Comparison of ENCODE assay signal across 16 mouse cellular contexts in the genomic region with DNA sequence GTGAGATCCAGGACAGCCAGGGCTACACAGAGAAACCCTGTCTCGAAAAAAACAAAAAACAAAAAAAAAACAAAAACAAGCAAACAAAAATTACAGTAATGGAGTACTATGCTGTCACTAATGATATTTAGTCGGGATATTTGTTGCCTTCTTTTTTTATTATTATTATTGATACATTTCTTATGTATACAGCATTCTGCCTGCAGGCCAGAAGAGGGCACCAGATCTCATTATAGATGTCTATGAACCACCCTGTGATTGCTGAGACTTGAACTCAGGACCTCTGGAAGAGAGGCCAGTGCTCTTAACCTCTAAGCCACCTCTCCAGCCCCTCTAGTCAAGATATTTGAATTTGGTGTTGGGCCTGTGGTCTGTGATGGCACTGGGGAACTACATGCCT. TPM values are rescaled to one million over a fixed set of nuclear protein-coding genes. Genes with fewer than 3 reads are reported as not detected.
DNase-seq lines count a peak whose midpoint lies in the region; ATAC-seq and TF ChIP-seq lines count a peak whose summit lies in the region.
"Had no signal": no experiment of that assay in that cellular context is flagged by ENCODE, and none has a peak within 500 bp of the region (broad histone marks: within the 10 kb centered on the region; RNA-seq: fewer than 3 reads in every experiment).

No protein-coding gene starts in this region.

- H3K9ac ChIP-seq in kidney, postnatal 0 days (ENCODE audit: low read depth, low read length): no peak overlapping the region
- no peak overlapping the region for H3K9ac ChIP-seq in kidney, embryonic 14.5 days (ENCODE audit: low read depth, low read length)
- no peak overlapping the region for H3K9ac ChIP-seq in stomach, postnatal 0 days (ENCODE audit: low read length)
- H3K9ac ChIP-seq: limb, embryonic 15.5 days; midbrain, embryonic 15.5 days; neural tube, embryonic 13.5 days had no signal

- 0 out of 2 replicates have a peak, but pooled peaks cover 3% of the 10 kb centered on the region for H3K4me1 ChIP-seq in kidney, postnatal 0 days (replicated peaks; ENCODE audit: insufficient read depth, low read length)
- no peaks in the 10 kb centered on the region for H3K4me1 ChIP-seq in kidney, embryonic 14.5 days (ENCODE audit: control insufficient read depth, insufficient read depth, low read length)
- no peaks in the 10 kb centered on the region for H3K4me1 ChIP-seq in stomach, postnatal 0 days (replicated peaks; ENCODE audit: control insufficient read depth, insufficient read depth)
- H3K4me1 ChIP-seq: limb, embryonic 15.5 days; midbrain, embryonic 15.5 days; neural tube, embryonic 13.5 days had no signal

- no peak overlapping the region for H3K4me2 ChIP-seq in kidney, postnatal 0 days (ENCODE audit: low read length)
- no peak overlapping the region for H3K4me2 ChIP-seq in kidney, embryonic 14.5 days (replicated peaks; ENCODE audit: low read depth, low read length)
- no peak overlapping the region for H3K4me2 ChIP-seq in stomach, postnatal 0 days (replicated peaks; ENCODE audit: low read depth)
- H3K4me2 ChIP-seq: limb, embryonic 15.5 days; midbrain, embryonic 15.5 days; neural tube, embryonic 13.5 days had no signal

- no peak for DNase-seq in kidney, postnatal 0 days (ENCODE audit: low spot score)
- peak; percentile 16 for DNase-seq in thymus, postnatal 4 days
- DNase-seq in thymus, postnatal 0 days (ENCODE audit: low spot score): no peak
- DNase-seq in induced T-regulatory cell, adult 2 months (ENCODE audit: low read depth): peak; percentile 22
- no peak for DNase-seq in stomach, postnatal 0 days (ENCODE audit: low spot score)
- no peak for DNase-seq in adrenal gland, postnatal 25 days
- DNase-seq in embryo, embryonic 11 days: no peak
- DNase-seq: adrenal gland, adult 2 months; cerebellum, adult 2 months; gastrocnemius, postnatal 10 days; right cerebral cortex, postnatal 4 days had no signal

- ATAC-seq in kidney, postnatal 0 days (replicated peaks; ENCODE audit: low FRiP score, low read depth): no peak
- no peak for ATAC-seq in kidney, embryonic 14.5 days (ENCODE audit: low FRiP score, low TSS enrichment)
- no peak for ATAC-seq in stomach, postnatal 0 days (ENCODE audit: low FRiP score, low TSS enrichment)
- ATAC-seq: forebrain, embryonic 14.5 days; midbrain, embryonic 15.5 days had no signal

- H3K9me3 ChIP-seq in kidney, postnatal 0 days (replicated peaks; ENCODE audit: low read length): no peaks in the 10 kb centered on the region
- no peaks in the 10 kb centered on the region for H3K9me3 ChIP-seq in kidney, embryonic 14.5 days (ENCODE audit: control insufficient read depth, low read length)
- H3K9me3 ChIP-seq in stomach, postnatal 0 days (ENCODE audit: control insufficient read depth, low read length): no peaks in the 10 kb centered on the region
- H3K9me3 ChIP-seq: limb, embryonic 15.5 days; midbrain, embryonic 15.5 days; neural tube, embryonic 13.5 days had no signal

- no peak overlapping the region for H3K4me3 ChIP-seq in kidney, postnatal 0 days (replicated peaks; ENCODE audit: low read depth, low read length)
- H3K4me3 ChIP-seq in kidney, embryonic 14.5 days (ENCODE audit: low read length): no peak overlapping the region
- no peak overlapping the region for H3K4me3 ChIP-seq in stomach, postnatal 0 days (ENCODE audit: low read depth, low read length)
- H3K4me3 ChIP-seq: limb, embryonic 15.5 days; midbrain, embryonic 15.5 days; neural tube, embryonic 13.5 days had no signal

- H3K36me3 ChIP-seq in kidney, postnatal 0 days (ENCODE audit: insufficient read depth, low read length): no peaks in the 10 kb centered on the region
- no peaks in the 10 kb centered on the region for H3K36me3 ChIP-seq in kidney, embryonic 14.5 days (ENCODE audit: control insufficient read depth, insufficient read depth, low read length)
- H3K36me3 ChIP-seq in stomach, postnatal 0 days (ENCODE audit: control insufficient read depth, insufficient read depth, low read length): no peaks in the 10 kb centered on the region
- H3K36me3 ChIP-seq: limb, embryonic 15.5 days; midbrain, embryonic 15.5 days; neural tube, embryonic 13.5 days had no signal

- H3K27ac ChIP-seq in kidney, postnatal 0 days: no peak overlapping the region
- no peak overlapping the region for H3K27ac ChIP-seq in kidney, embryonic 14.5 days (ENCODE audit: low read depth, low read length)
- no peak overlapping the region for H3K27ac ChIP-seq in stomach, postnatal 0 days (replicated peaks)
- H3K27ac ChIP-seq: limb, embryonic 15.5 days; midbrain, embryonic 15.5 days; neural tube, embryonic 13.5 days had no signal

- TF ChIP-seq EP300 in stomach, postnatal 0 days (optimal IDR thresholded peaks at IDR 0.05): no peak

- 82% methylated on average over 2 of the region's 2 CpGs for WGBS in kidney, postnatal 0 days
- 81% methylated on average over 2 of the region's 2 CpGs for WGBS in kidney, embryonic 14.5 days
- WGBS in stomach, postnatal 0 days: 85% methylated on average over 2 of the region's 2 CpGs

- peak; percentile 44 for TF ChIP-seq CTCF in kidney, postnatal 0 days (IDR thresholded peaks at IDR 0.05; ENCODE audit: low read depth)
- peak; percentile 46 for TF ChIP-seq CTCF in stomach, postnatal 0 days (IDR thresholded peaks at IDR 0.05; ENCODE audit: low read depth)

- no peaks in the 10 kb centered on the region for H3K27me3 ChIP-seq in kidney, postnatal 0 days (ENCODE audit: insufficient read depth, low read length)
- H3K27me3 ChIP-seq in kidney, embryonic 14.5 days (ENCODE audit: control insufficient read depth, insufficient read depth, low read length): no peaks in the 10 kb centered on the region
- no peaks in the 10 kb centered on the region for H3K27me3 ChIP-seq in stomach, postnatal 0 days (ENCODE audit: control insufficient read depth, insufficient read depth, low read length)
- H3K27me3 ChIP-seq: limb, embryonic 15.5 days; midbrain, embryonic 15.5 days; neural tube, embryonic 13.5 days had no signal

RNA-seq across cellular contexts. Expression of gene Zcrb1, which starts 26.3 kb away (rescaled TPM):
- polyA plus RNA-seq in kidney, postnatal 0 days (2015; fragmentation: Nextera tagmentation; extraction: Ambion mirVana): 131 and 136 TPM in 2 replicates
- polyA plus RNA-seq in kidney, embryonic 14.5 days (2014; fragmentation: Nextera tagmentation; extraction: Ambion mirVana): 134 and 165 TPM in 2 replicates
- polyA plus RNA-seq in thymus, postnatal 0 days (2015; fragmentation: Nextera tagmentation; extraction: Ambion mirVana): 125 and 132 TPM in 2 replicates
- 86.8 and 90.7 TPM in 2 replicates for polyA plus RNA-seq in stomach, postnatal 0 days (2015; fragmentation: Nextera tagmentation; extraction: Ambion mirVana)
- 86.4 and 112 TPM in 2 replicates for total RNA-seq in adrenal gland, postnatal 25 days (2021)

RNA-seq across cellular contexts. Expression of gene Pphln1, which starts 26.3 kb away (rescaled TPM):
- polyA plus RNA-seq in kidney, postnatal 0 days (2015; fragmentation: Nextera tagmentation; extraction: Ambion mirVana): 32.4 and 35.9 TPM in 2 replicates
- 30.1 and 43.4 TPM in 2 replicates for polyA plus RNA-seq in kidney, embryonic 14.5 days (2014; fragmentation: Nextera tagmentation; extraction: Ambion mirVana)
- polyA plus RNA-seq in thymus, postnatal 0 days (2015; fragmentation: Nextera tagmentation; extraction: Ambion mirVana): 43.1 and 43.5 TPM in 2 replicates
- 18.2 and 19.3 TPM in 2 replicates for polyA plus RNA-seq in stomach, postnatal 0 days (2015; fragmentation: Nextera tagmentation; extraction: Ambion mirVana)
- total RNA-seq in adrenal gland, postnatal 25 days (2021): 39.0 and 41.3 TPM in 2 replicates

RNA-seq across cellular contexts. Expression of gene Yaf2, which starts 35.1 kb away (rescaled TPM):
- 105 and 106 TPM in 2 replicates for polyA plus RNA-seq in kidney, postnatal 0 days (2015; fragmentation: Nextera tagmentation; extraction: Ambion mirVana)
- polyA plus RNA-seq in kidney, embryonic 14.5 days (2014; fragmentation: Nextera tagmentation; extraction: Ambion mirVana): 114 and 116 TPM in 2 replicates
- 39.5 and 40.4 TPM in 2 replicates for polyA plus RNA-seq in thymus, postnatal 0 days (2015; fragmentation: Nextera tagmentation; extraction: Ambion mirVana)
- 44.7 and 46.7 TPM in 2 replicates for polyA plus RNA-seq in stomach, postnatal 0 days (2015; fragmentation: Nextera tagmentation; extraction: Ambion mirVana)
- total RNA-seq in adrenal gland, postnatal 25 days (2021): 36.5 and 42.2 TPM in 2 replicates

Comparison
In these comparisons a context has a peak if more than half of its experiments do, and no peak if none do; other contexts are left out.
1. DNase-seq: peak in thymus, postnatal 4 days (single experiment) and induced T-regulatory cell, adult 2 months (single experiment); none in kidney, postnatal 0 days (single experiment), thymus, postnatal 0 days (single experiment), stomach, postnatal 0 days (single experiment), adrenal gland, postnatal 25 days (single experiment) and embryo, embryonic 11 days (single experiment).